Mouse (Mus musculus): ENCODE data around the gene Mta2. TPM values are rescaled to one million over a fixed set of nuclear protein-coding genes. Genes with fewer than 3 reads are reported as not detected.

Gene Mta2
- total and polyA plus RNA-seq, 2 experiments from 2014 or later: 86.4 to 87.8 TPM

DNA sequence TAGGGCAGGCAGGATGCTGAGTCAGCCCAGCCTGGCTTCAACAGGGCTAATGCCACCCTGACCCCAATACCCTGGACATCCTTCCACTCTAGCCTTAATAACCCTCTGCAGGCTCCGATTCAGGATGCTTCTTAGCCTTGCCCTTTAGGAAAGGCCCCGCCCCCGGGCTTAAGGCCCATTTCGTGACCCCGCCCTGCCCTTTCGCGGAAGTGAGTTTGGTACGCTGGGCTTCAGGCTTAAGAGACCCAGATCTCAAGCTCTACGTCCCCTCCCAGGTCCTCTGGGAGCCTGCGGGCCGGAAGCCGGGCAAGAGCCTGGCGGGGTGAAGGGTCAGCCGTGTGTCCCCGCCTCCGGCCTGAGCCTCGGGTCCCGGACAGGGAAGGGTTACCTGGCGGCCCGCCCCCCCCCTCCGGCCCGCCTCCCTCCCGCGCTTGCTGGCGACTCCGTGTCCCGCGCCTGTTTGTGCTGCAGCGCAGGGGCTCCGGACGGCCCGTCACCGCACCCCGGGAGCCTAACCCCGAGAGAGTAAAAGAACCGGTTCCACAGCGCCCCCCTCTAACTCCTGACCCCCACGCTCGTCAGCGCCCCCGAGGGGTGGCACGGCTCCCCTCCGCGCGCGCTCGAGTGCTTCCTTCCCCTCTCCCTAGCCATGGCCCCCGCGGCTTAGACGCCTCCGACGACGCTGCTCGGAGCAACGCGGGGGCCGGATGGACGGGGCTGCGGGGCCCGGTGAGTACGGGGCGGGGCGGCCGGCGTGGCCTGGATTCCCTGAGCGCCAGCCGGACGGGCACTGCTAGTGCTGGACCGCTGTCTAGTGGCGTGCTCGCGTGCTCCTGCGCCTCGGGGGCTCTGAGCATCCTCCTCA lies 12.2 kb upstream of the Mta2 start, which contains the start of the genes Rom1 and Eml3:
Gene Rom1, minus strand, starts transcription at position 133 of the 865 bp plus-strand sequence.
Gene Eml3, plus strand, starts transcription at position 329 of the 865 bp plus-strand sequence.
- no peaks in the 10 kb centered on the region for H3K27me3 ChIP-seq (ENCODE audit: insufficient read depth, low read length)
- H3K27ac ChIP-seq (ENCODE audit: low read depth, low read length): peak within 1 kb of the TSS; percentile 35; the same call in 1 of the 2 replicates
- 3% methylated on average over 70 of the region's 74 CpGs for WGBS
- peak within 1 kb of the TSS; percentile 44 for H3K4me3 ChIP-seq (ENCODE audit: low read depth, low read length)
- ATAC-seq (peak; percentile 65), DNase-seq (peak; percentile 49)
- H3K9me3 ChIP-seq (ENCODE audit: low read length): no peaks in the 10 kb centered on the region
- peaks cover 16% of the 10 kb centered on the region; the same call in 1 of the 2 replicates for H3K36me3 ChIP-seq (ENCODE audit: insufficient read depth)
- TF ChIP-seq CTCF (IDR thresholded peaks at IDR 0.05; ENCODE audit: low read depth): peak; percentile 55
- peaks cover 4% of the 10 kb centered on the region; the same call in 1 of the 2 replicates for H3K4me1 ChIP-seq (ENCODE audit: insufficient read depth)
- H3K4me2 ChIP-seq (ENCODE audit: low read depth): peak within 1 kb of the TSS; percentile 61
- H3K9ac ChIP-seq: peak within 1 kb of the TSS; percentile 57

- H3K27me3 ChIP-seq (ENCODE audit: insufficient read depth, low read length): no peaks in the 10 kb centered on the region
- H3K27ac ChIP-seq (ENCODE audit: low read depth, low read length): no peak overlapping the region
- ATAC-seq: no peak
- peak overlapping the region; percentile 57 for H3K9ac ChIP-seq
- peaks cover 16% of the 10 kb centered on the region; the same call in 1 of the 2 replicates for H3K36me3 ChIP-seq (ENCODE audit: insufficient read depth)
- H3K9me3 ChIP-seq (ENCODE audit: low read length): no peaks in the 10 kb centered on the region
- peaks cover 4% of the 10 kb centered on the region; the same call in 1 of the 2 replicates for H3K4me1 ChIP-seq (ENCODE audit: insufficient read depth)
- TF ChIP-seq CTCF (IDR thresholded peaks at IDR 0.05; ENCODE audit: low read depth): no peak
- peak overlapping the region; percentile 61 for H3K4me2 ChIP-seq (ENCODE audit: low read depth)
- 19% methylated on average over 11 of the region's 11 CpGs for WGBS
- H3K4me3 ChIP-seq (ENCODE audit: low read depth, low read length): peak overlapping the region; percentile 44
- no peak for DNase-seq
Measured at GRCm38 (mm10) chr19:8930117-8930516, 11.6 kb upstream of the Mta2 start.

DNA sequence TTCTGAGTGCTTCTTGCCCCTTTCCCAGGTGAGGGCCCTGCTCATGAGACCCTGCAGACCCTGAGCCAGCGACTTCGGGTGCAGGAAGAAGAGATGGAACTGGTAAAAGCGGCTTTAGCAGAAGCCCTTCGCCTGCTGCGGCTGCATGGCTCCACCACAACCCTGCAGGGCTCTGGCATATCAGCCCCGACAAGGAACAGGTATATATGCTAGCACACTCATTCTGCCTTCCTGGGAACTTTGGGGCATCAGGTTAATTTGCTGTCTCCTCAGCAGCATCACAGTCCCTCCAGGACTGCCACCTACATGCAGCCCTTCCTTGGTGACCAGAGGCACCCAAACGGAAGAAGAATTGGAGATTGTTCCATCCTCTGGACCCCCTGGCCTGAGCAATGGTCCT lies 10.9 kb upstream of the Mta2 start:
- H3K4me1 ChIP-seq (ENCODE audit: insufficient read depth): peaks cover 4% of the 10 kb centered on the region; the same call in 1 of the 2 replicates
- H3K9me3 ChIP-seq (ENCODE audit: low read length): no peaks in the 10 kb centered on the region
- ATAC-seq (no peak), DNase-seq (no peak)
- 81% methylated on average over 7 of the region's 7 CpGs for WGBS
- no peak overlapping the region; the same call in 1 of the 2 replicates for H3K4me2 ChIP-seq (ENCODE audit: low read depth)
- H3K36me3 ChIP-seq (ENCODE audit: insufficient read depth): peaks cover 9% of the 10 kb centered on the region; the same call in 1 of the 2 replicates
- no peak overlapping the region for H3K4me3 ChIP-seq (ENCODE audit: low read depth, low read length)
- H3K9ac ChIP-seq: no peak overlapping the region
- H3K27me3 ChIP-seq (ENCODE audit: insufficient read depth, low read length): no peaks in the 10 kb centered on the region
- H3K27ac ChIP-seq (ENCODE audit: low read depth, low read length): no peak overlapping the region
- TF ChIP-seq CTCF (IDR thresholded peaks at IDR 0.05; ENCODE audit: low read depth): no peak

DNA sequence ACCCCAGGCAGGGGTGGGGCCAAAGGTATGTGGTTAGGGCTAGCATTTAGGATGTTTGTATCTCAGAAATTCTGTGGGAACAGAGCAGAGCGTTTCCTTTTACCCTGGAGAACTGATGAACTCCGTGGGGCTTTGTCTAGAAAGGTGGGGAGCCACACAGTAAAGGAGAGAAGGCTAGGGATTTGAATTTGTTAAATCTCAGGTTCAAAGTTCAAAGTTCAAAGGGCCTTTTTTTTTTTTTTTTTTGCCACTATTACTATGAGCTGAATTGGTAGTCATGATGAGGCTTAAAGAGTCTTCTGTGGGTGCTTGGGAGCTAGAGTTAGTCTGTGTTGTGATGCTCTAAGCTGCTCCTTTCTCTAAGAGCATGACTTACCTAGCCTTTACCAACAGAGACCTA lies 4.9 kb upstream of the Mta2 start:
- no peaks in the 10 kb centered on the region for H3K27me3 ChIP-seq (ENCODE audit: insufficient read depth, low read length)
- 80% methylated on average over 2 of the region's 2 CpGs for WGBS
- ATAC-seq (no peak), DNase-seq (no peak)
- no peak for TF ChIP-seq CTCF (IDR thresholded peaks at IDR 0.05; ENCODE audit: low read depth)
- H3K9ac ChIP-seq: no peak overlapping the region
- no peak overlapping the region for H3K27ac ChIP-seq (ENCODE audit: low read depth, low read length)
- H3K4me1 ChIP-seq (ENCODE audit: insufficient read depth): no peaks in the 10 kb centered on the region
- no peak overlapping the region for H3K4me3 ChIP-seq (ENCODE audit: low read depth, low read length)
- peaks cover 9% of the 10 kb centered on the region for H3K36me3 ChIP-seq (ENCODE audit: insufficient read depth)
- no peak overlapping the region for H3K4me2 ChIP-seq (ENCODE audit: low read depth)
- no peaks in the 10 kb centered on the region for H3K9me3 ChIP-seq (ENCODE audit: low read length)

- Histone ChIP-seq H3K27ac (ENCODE audit: low read depth, low read length) (no peak overlapping the region), H3K27me3 (ENCODE audit: insufficient read depth, low read length) (no peaks in the 10 kb centered on the region), H3K9ac (peak overlapping the region; percentile 99; the same call in 1 of the 2 replicates), H3K4me3 (ENCODE audit: low read depth, low read length) (peak overlapping the region; percentile 92; the same call in 1 of the 2 replicates), H3K4me1 (ENCODE audit: insufficient read depth) (peaks cover 9% of the 10 kb centered on the region; the same call in 1 of the 2 replicates), H3K36me3 (ENCODE audit: insufficient read depth) (peaks cover 18% of the 10 kb centered on the region), H3K4me2 (ENCODE audit: low read depth) (peak overlapping the region; percentile 71; the same call in 1 of the 2 replicates), H3K9me3 (ENCODE audit: low read length) (no peaks in the 10 kb centered on the region)
- WGBS: 82% methylated on average over 15 of the region's 15 CpGs
- DNase-seq (no peak), ATAC-seq (no peak)
- no peak for TF ChIP-seq CTCF (IDR thresholded peaks at IDR 0.05; ENCODE audit: low read depth)
Measured at GRCm38 (mm10) chr19:8940526-8941133, 1.0 kb upstream of the Mta2 start.

GRCm38 (mm10) chr19:8941136-8941514 lies 550 bp upstream of the Mta2 start:
- Histone ChIP-seq H3K27me3 (ENCODE audit: insufficient read depth, low read length) (no peaks in the 10 kb centered on the region), H3K4me1 (ENCODE audit: insufficient read depth) (peaks cover 9% of the 10 kb centered on the region; the same call in 1 of the 2 replicates), H3K9me3 (ENCODE audit: low read length) (no peaks in the 10 kb centered on the region), H3K36me3 (ENCODE audit: insufficient read depth) (peaks cover 23% of the 10 kb centered on the region), H3K4me2 (ENCODE audit: low read depth) (peak overlapping the region; percentile 71), H3K27ac (ENCODE audit: low read depth, low read length) (peak overlapping the region; percentile 57), H3K9ac (peak overlapping the region; percentile 99), H3K4me3 (ENCODE audit: low read depth, low read length) (peak overlapping the region; percentile 92)
- DNase-seq (no peak), ATAC-seq (no peak)
- TF ChIP-seq CTCF (IDR thresholded peaks at IDR 0.05; ENCODE audit: low read depth): no peak
- WGBS: 27% methylated on average over 10 of the region's 10 CpGs

Measured in forebrain, postnatal 0 days (tissue).